13 mouse cellular contexts compared by ENCODE assay signal in genomic region chr9:86873681-86874080, GRCm38 (mm10). TPM values are rescaled to one million over a fixed set of nuclear protein-coding genes. Genes with fewer than 3 reads are reported as not detected.
"Had no signal": no experiment of that assay in that cellular context is flagged by ENCODE, and none has a peak within 500 bp of the region (broad histone marks: within the 10 kb centered on the region; RNA-seq: fewer than 3 reads in every experiment).

No protein-coding gene starts in this region.

- DNase-seq: lung, adult 18-20 months; lung, embryonic 14.5 days; lung, postnatal 10 days; lung, postnatal 4 days; midbrain, embryonic 14.5 days; right cerebral cortex, postnatal 14 days; thymus, adult 18-20 months; thymus, postnatal 14 days; thymus, postnatal 36 days had no signal

RNA-seq across cellular contexts. Expression of gene Snap91, which starts 6.8 kb away (rescaled TPM):
- total RNA-seq: megakaryocyte, adult 5-6 weeks; megakaryocyte-erythroid progenitor cell, adult 5-6 weeks; monocyte, adult 5-6 weeks; neutrophil, adult 5-6 weeks had no signal
